Mouse (Mus musculus): ENCODE measurements around the gene E130116L18Rik. TPM values are rescaled to one million over a fixed set of nuclear protein-coding genes. Genes with fewer than 3 reads are reported as not detected.

The E130116L18Rik gene
- not detected in 2 replicates for polyA plus RNA-seq (2015; fragmentation: Nextera tagmentation; extraction: Ambion mirVana)

DNA sequence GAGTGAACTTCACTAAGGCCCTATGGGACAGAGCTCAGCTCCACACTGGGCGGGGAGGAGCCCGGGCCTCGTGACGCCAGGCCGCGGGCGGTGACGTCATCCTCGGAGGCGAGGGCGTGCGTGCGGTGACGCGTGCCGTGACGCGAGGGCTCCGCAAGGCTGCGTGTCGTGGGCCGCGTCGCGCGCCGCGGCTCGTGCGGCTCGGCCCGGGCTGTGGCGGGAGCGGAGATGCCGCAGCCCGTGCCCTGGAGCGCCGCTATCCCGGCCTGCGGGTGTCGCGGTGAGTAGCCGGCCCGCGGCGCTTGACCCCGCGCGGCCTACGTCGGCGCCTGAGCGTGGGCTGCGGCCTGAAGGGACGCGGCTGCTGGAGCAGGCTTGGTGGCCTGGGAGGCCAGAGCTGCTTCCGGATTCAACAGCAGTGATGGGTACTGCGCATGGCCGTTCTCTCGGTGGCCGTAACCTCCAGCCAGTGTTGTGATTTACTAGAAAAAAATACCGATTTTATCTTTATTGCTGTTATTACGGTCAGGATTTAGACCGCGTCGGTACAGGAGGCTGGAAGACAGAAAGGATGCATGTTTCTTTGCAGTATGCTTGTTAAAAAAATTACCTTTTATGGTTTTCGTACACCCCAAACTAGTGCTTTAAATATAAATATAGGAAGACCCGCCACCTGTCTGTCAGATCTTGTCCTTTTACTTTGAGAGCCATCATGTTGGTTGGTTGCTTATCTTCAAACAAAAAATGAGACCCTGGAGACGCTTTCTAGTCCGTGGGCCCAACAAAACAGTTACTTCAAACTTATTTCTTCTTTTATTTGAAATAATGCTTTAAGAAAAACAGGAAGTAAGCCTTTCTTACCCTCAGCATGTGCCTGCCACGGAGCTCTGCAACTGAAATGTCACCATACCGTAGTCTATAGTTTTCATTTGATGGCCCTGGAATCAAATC is at the start of gene E130116L18Rik:
Gene E130116L18Rik (minus strand): TSS at position 402 of the 951 bp plus-strand sequence.

DNA sequence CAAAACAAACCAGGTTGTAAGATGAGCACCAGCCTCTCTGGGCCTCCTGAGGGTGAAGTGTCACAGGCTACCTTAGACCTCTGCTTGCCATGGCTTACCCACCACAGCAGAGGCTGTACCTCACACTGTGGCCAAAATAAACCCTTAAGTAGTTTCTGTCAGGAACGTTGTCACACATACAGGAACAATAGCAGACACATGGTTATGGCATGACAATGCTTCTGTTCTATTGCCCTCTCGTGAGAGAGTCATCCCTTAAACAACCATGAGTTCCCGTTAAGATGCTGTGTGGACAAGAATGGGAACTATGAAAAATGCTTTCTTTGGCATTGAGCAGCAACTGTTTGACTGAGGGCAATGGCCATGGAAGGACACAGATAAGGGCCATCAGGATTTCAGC is 1.3 kb downstream of the E130116L18Rik start, which contains the start of gene Galnt11:
Gene Galnt11 (plus strand): TSS at position 301 of the 400 bp plus-strand sequence.

DNA sequence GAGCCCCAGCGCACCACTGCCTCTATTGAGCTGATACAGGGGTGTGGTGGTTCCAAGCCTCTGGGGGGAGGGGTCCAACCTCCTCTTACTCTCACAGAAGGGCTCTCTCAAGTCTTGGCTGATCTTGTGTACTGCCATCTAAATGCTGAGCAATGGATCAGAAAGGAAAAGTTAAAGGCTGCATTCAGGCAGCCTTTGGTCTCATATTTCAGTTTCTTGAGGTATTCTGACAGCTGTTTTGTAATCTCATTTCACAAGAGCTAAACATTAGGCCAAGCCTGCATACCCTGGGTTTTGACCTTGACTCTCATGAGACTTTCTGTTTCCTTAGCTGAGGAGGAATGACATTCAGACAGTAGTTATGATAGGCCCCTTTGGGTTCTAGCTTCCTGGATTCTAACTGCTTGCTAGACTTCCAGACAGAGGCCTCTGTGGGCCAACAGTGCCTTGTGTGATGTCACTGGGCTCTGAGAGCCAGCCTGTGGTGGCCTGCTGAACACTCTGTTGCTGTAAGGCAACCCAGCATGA is 41.9 kb downstream of the E130116L18Rik start, which contains the start of gene Galntl5:
Gene Galntl5 (plus strand): TSS at position 457 of the 528 bp plus-strand sequence.

Other genes with a start within 250 kb of the E130116L18Rik start
- 19.6 and 20.6 TPM in 2 replicates for gene Prkag2, start 122.5 kb downstream of the E130116L18Rik start, polyA plus RNA-seq (2015; fragmentation: Nextera tagmentation; extraction: Ambion mirVana)
- not detected in 2 replicates for gene Galntl5, start 41.7 kb downstream of the E130116L18Rik start, polyA plus RNA-seq (2015; fragmentation: Nextera tagmentation; extraction: Ambion mirVana)
- gene Galnt11, start 1.2 kb downstream of the E130116L18Rik start, polyA plus RNA-seq (2015; fragmentation: Nextera tagmentation; extraction: Ambion mirVana) = 40.3 and 52.1 TPM in 2 replicates

All from adrenal gland, postnatal 0 days (tissue).